Mouse (Mus musculus): ENCODE measurements around the gene Il6st. TPM values are rescaled to one million over a fixed set of nuclear protein-coding genes. Genes with fewer than 3 reads are reported as not detected.

Gene Il6st
- polyA plus RNA-seq, 1 experiment from 2014 or later = 4.3 TPM

DNA sequence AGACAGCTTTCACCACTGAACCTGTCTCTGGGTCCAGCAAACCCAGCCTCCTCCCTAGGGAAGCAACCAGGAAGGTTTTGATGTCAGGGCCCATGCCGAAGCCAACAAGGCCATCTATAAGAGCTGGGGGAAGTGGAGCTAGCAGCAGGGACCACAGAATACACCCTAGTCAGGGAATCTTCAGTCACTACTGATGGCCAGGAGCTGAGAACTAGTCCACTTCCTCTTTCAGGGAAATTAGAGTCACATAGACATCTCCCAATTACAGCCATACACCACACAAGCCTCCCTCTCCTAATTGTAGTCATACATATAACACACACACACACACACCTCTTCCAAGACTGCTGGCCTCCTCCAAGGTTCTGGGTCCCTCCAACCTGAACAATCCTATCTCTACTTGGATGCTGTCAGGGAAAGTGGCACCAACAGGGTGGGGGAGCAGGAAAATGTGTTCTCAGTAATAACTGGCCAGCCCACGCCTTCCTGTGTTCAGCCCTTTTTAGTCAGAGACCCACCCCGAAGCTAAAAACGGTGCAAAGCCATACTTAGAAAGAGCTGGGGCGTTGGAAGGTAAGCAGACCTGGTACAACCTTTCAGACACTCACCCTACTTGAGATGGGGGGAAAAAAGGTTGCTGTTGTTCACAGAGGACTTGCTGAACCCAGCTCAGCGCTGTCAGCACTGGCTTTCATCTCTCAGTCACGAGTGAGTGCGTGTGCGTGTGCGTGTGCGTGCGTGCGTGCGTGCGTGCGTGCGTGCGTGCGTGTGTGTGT is 46.8 kb downstream of the Il6st start:
- no peak overlapping the region for H3K4me3 ChIP-seq (replicated peaks)
- WGBS (ENCODE audit: insufficient replicate concordance) = 81% methylated on average over 19 of the region's 19 CpGs
- H3K36me3 ChIP-seq = 0 out of 2 replicates have a peak, but pooled peaks cover 4% of the 10 kb centered on the region
- no peak for ATAC-seq (ENCODE audit: low read depth)
- no peak for DNase-seq
- H3K27ac ChIP-seq = no peak overlapping the region
- no peak overlapping the region for H3K9ac ChIP-seq
- no peaks in the 10 kb centered on the region for H3K4me1 ChIP-seq (replicated peaks)
- no peak overlapping the region for H3K4me2 ChIP-seq
- no peaks in the 10 kb centered on the region for H3K27me3 ChIP-seq
- no peaks in the 10 kb centered on the region for H3K9me3 ChIP-seq (replicated peaks)

DNA sequence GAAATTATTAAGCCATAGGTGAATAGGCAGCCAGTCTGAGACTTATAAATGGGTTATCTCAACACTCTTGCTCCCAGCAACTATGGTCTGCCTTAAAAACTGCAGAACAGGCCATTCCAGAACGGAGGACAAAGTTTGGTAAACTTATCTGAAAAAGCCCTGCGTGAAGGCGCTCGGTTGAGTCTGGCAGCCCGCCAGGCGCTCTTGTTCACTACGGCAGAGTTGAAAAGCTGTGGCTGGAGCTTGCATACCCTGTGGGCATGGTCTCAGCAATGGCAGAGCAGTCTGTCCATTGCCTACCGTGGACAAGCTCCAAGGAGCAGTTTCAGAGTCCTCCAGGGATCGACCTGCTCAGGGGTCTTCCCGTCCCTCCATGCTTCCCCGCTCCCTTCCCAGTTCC is 47.4 kb downstream of the Il6st start:
- ATAC-seq (ENCODE audit: low read depth) (no peak), DNase-seq (no peak)
- no peaks in the 10 kb centered on the region for H3K9me3 ChIP-seq (replicated peaks)

DNA sequence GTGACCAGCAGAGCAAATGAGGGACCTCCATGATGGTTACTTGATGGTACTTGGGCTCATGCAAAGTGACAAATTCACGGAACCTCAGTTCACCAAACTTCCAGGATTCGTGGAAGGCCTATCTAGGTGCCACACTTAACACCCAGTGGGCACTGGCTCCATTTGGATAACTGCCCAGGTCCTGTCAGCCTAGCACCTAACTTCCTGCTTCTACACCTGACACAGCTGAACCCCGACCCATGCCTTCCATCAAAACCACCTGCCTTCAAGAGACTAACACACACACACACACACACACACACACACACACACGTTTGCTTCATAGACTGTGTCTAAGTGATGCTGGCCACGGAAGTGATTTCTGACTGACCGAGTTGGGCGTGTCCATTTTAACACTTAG is 47.9 kb downstream of the Il6st start:
- Histone ChIP-seq H3K27me3 (no peaks in the 10 kb centered on the region), H3K9me3 (replicated peaks) (no peaks in the 10 kb centered on the region), H3K4me2 (no peak overlapping the region), H3K9ac (no peak overlapping the region), H3K36me3 (0 out of 2 replicates have a peak, but pooled peaks cover 4% of the 10 kb centered on the region), H3K4me3 (replicated peaks) (no peak overlapping the region), H3K4me1 (replicated peaks) (no peaks in the 10 kb centered on the region), H3K27ac (no peak overlapping the region)
- DNase-seq (no peak), ATAC-seq (ENCODE audit: low read depth) (no peak)
- 68% methylated on average over 7 of the region's 7 CpGs for WGBS (ENCODE audit: insufficient replicate concordance)

More for the DNA sequence above, 47.4 kb downstream of the Il6st start:
- WGBS (ENCODE audit: insufficient replicate concordance) = 71% methylated on average over 11 of the region's 11 CpGs
- no peaks in the 10 kb centered on the region for H3K27me3 ChIP-seq
- no peak overlapping the region for H3K27ac ChIP-seq
- no peak overlapping the region for H3K4me2 ChIP-seq
- H3K4me1 ChIP-seq (replicated peaks) = no peaks in the 10 kb centered on the region
- 0 out of 2 replicates have a peak, but pooled peaks cover 4% of the 10 kb centered on the region for H3K36me3 ChIP-seq
- H3K9ac ChIP-seq = no peak overlapping the region
- H3K4me3 ChIP-seq (replicated peaks) = no peak overlapping the region

DNA sequence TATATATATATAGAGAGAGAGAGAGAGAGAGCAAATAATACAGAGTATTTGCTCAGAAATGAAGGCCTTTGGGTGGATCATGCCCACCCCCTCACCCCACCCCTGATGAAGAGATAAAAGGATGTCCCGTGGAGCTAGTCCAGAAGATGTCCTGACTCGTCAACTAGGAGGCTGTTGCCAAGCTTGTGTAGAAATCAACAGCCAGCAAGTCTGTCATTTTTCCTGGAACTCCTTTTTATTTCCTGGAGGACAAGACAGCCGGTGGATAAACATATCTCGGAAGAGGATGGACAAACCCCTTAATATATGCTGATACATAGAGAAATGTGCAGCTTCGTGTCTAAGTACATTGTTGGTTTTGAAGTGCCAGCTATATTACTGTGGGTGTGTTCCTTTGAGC is 49.0 kb downstream of the Il6st start:
- DNase-seq = no peak
- WGBS (ENCODE audit: insufficient replicate concordance) = 58% methylated on average over 5 of the region's 5 CpGs
- H3K27ac ChIP-seq = no peak overlapping the region

DNA sequence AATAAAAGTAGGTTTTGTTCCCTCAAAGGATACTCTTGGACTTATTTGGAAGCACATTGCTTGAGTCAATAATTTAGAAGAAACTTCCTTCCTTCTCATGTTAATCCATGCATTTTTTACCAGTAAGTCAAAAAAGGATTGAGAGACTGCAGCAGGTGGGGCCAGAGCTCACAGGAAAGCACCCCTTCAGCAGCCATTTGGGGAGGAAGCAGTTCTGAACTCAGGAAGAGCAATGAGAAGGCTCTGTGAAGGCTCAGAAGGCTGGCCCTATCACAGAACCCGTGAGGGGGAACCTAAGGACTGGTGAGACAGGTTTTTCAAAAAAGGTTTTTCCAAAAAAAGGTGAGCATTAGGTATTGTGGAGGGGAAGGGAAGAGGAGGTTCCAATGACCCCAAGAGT is 50.7 kb downstream of the Il6st start:
- Histone ChIP-seq H3K9ac (no peak overlapping the region), H3K9me3 (replicated peaks) (no peaks in the 10 kb centered on the region), H3K36me3 (no peaks in the 10 kb centered on the region), H3K27me3 (no peaks in the 10 kb centered on the region), H3K4me1 (replicated peaks) (no peaks in the 10 kb centered on the region), H3K4me3 (replicated peaks) (no peak overlapping the region), H3K27ac (no peak overlapping the region), H3K4me2 (no peak overlapping the region)
- ATAC-seq (ENCODE audit: low read depth) = no peak
- DNase-seq = no peak
- WGBS (ENCODE audit: insufficient replicate concordance) = 28% methylated on average over 1 of the region's 1 CpGs

More for the DNA sequence above, 49.0 kb downstream of the Il6st start:
- ATAC-seq (ENCODE audit: low read depth) = no peak
- Histone ChIP-seq H3K9ac (no peak overlapping the region), H3K36me3 (no peaks in the 10 kb centered on the region), H3K27me3 (no peaks in the 10 kb centered on the region), H3K4me2 (no peak overlapping the region), H3K4me1 (replicated peaks) (no peaks in the 10 kb centered on the region), H3K4me3 (replicated peaks) (no peak overlapping the region), H3K9me3 (replicated peaks) (no peaks in the 10 kb centered on the region)

DNA sequence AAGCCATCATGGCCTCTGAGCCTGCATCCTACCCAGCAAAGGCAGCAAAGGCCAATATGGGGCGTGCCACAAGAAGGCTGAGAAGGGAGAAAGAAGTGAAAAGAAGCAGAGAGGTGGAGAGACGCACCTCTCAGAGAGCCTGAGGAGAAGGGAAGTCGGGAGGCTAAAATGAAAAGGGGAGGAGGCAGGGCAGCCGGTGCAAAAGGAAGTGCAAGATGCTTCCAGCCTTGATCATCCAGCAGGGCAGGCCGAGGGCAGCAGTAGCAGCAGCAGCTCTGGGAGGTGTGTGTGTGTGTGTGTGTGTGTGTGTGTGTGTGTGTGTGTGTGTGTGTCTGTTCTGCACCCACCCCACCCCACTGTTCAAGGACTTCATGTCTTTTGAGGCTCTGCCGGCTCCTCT is 58.4 kb downstream of the Il6st start:
- ATAC-seq (ENCODE audit: low read depth) = no peak
- H3K9me3 ChIP-seq (replicated peaks) = no peaks in the 10 kb centered on the region
- 29% methylated on average over 6 of the region's 6 CpGs for WGBS (ENCODE audit: insufficient replicate concordance)

DNA sequence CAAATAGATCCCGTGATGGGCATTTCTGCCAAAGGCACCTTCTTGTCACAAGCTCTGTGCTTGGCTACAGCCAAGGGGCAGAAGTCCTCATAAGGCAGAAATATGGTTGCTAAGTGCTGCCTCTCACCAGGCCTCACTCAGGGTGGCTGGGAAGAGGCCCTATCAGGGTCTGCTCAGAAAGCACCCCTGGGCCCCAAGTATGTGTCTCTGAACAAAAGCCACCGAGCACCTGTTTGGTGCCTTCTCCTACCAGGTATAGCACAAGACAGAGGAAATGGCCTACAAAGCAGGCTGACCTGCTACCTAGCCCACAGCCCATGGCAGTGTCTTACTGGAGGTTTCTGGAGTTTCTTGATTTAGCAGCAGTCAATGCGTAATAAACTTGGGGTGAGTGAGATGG is 59.0 kb downstream of the Il6st start:
- Histone ChIP-seq H3K27me3 (no peaks in the 10 kb centered on the region), H3K9ac (no peak overlapping the region), H3K4me2 (no peak overlapping the region), H3K27ac (no peak overlapping the region), H3K9me3 (replicated peaks) (no peaks in the 10 kb centered on the region), H3K4me3 (replicated peaks) (no peak overlapping the region), H3K36me3 (no peaks in the 10 kb centered on the region), H3K4me1 (replicated peaks) (no peaks in the 10 kb centered on the region)
- no peak for ATAC-seq (ENCODE audit: low read depth)
- 71% methylated on average over 3 of the region's 3 CpGs for WGBS (ENCODE audit: insufficient replicate concordance)
- DNase-seq = no peak

More for the DNA sequence above, 58.4 kb downstream of the Il6st start:
- no peak for DNase-seq
- Histone ChIP-seq H3K27ac (no peak overlapping the region), H3K4me3 (replicated peaks) (no peak overlapping the region), H3K9ac (no peak overlapping the region), H3K4me2 (no peak overlapping the region), H3K4me1 (replicated peaks) (no peaks in the 10 kb centered on the region), H3K36me3 (no peaks in the 10 kb centered on the region), H3K27me3 (no peaks in the 10 kb centered on the region)

DNA sequence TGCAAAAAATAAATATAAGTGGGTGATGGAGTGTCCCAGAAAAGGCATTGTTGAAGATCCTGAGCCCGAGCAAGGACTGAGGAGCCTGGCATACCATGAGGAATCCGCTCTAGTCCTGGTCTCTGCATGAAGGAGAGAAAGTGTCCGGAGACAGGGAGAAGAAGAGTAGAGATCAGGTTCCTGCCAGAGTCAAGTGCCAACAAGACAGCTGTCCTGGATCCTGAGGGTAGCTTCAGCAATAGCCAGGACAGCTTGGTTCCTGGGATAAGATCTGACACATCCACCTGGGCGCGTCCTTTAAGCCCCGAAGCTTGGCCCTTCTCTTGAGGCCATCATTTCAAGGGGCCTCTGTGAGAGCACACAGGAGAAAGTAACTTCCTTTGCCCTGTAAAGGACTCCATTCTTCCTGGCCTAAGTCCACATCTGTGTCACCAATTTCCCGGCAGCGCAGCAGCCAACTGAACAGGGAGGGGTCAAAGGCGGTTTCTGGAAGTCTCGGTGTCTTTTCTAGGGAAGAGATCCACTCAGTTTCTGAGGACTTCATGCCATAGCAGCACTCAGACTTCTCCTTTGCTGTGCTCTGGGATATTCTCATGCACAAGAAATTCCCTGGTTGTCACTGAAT is 59.6 kb downstream of the Il6st start:
- Histone ChIP-seq H3K4me2 (no peak overlapping the region), H3K36me3 (no peaks in the 10 kb centered on the region), H3K27me3 (no peaks in the 10 kb centered on the region), H3K9me3 (replicated peaks) (no peaks in the 10 kb centered on the region), H3K4me1 (replicated peaks) (no peaks in the 10 kb centered on the region), H3K4me3 (replicated peaks) (no peak overlapping the region), H3K27ac (no peak overlapping the region), H3K9ac (no peak overlapping the region)
- WGBS (ENCODE audit: insufficient replicate concordance) = 79% methylated on average over 10 of the region's 10 CpGs
- DNase-seq = no peak
- ATAC-seq (ENCODE audit: low read depth) = no peak

DNA sequence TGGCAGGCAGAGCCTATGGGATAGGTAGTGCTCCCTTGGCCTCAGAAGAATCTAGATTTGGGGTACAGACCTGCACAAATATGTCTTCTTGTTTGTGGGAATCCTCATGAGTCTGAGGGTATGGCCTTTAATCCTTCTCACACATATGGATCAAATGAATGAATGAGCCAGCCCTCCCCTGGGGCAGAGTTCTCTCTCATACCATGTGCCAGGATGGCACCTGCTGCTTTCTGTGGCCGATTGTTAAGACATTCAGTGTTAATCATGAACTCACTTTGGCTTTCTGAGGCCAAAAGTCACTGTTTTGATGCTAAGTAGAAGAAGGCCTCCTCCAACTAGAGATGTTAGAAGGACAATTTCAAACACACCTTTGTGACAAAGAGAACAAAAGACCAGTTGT is 63.3 kb downstream of the Il6st start:
- DNase-seq (no peak), ATAC-seq (ENCODE audit: low read depth) (no peak)
- H3K27me3 ChIP-seq = no peaks in the 10 kb centered on the region
- H3K27ac ChIP-seq = no peak overlapping the region
- H3K36me3 ChIP-seq = no peaks in the 10 kb centered on the region
- 45% methylated on average over 1 of the region's 1 CpGs for WGBS (ENCODE audit: insufficient replicate concordance)
- H3K4me1 ChIP-seq (replicated peaks) = no peaks in the 10 kb centered on the region
- H3K9me3 ChIP-seq (replicated peaks) = no peaks in the 10 kb centered on the region
- no peak overlapping the region for H3K4me2 ChIP-seq
- H3K4me3 ChIP-seq (replicated peaks) = no peak overlapping the region
- no peak overlapping the region for H3K9ac ChIP-seq

DNA sequence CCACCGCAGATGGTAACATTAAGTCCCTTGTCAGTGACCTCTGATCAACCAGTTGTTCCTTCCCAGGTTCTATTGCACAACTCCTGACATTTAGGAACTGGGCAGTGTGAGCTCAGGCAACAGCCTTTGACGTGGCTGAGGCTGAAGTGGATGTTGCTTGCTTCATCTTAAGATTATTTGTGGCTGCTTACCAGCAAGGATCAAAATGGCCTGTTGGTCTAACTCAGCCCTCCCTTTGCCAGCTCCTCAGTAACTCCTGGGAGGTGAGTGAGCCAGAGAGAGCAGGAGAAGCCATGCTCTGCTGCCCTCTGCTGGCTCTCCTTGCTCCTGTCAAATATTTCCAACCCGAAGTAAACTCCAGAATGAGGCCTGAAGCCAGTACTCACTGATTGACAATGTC is 66.0 kb downstream of the Il6st start:
- DNase-seq = peak; percentile 24
- Histone ChIP-seq H3K9ac (no peak overlapping the region), H3K4me1 (replicated peaks) (no peaks in the 10 kb centered on the region), H3K9me3 (replicated peaks) (no peaks in the 10 kb centered on the region), H3K36me3 (no peaks in the 10 kb centered on the region), H3K4me2 (no peak overlapping the region), H3K4me3 (replicated peaks) (no peak overlapping the region), H3K27me3 (no peaks in the 10 kb centered on the region), H3K27ac (no peak overlapping the region)
- 20% methylated on average over 3 of the region's 3 CpGs for WGBS (ENCODE audit: insufficient replicate concordance)
- no peak for ATAC-seq (ENCODE audit: low read depth)

DNA sequence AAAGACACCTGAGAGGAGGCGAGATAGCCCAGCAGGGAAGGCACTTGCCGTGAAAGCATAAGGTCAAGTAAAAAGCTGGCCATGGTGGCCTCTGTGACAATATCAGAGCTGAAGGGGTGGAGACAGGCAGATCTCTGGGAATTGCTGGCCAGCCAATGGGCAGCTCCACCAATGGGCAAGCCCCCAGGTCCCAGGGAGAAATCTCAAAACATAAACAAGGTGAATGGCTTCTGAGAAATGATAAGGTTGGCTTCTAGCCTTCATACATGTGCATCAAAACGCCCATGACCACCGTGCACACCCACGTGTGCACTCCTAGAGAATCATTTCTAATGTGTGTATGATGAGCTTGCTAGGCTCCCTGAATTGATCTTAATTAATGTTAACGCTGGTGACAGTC is 68.4 kb downstream of the Il6st start:
- Histone ChIP-seq H3K4me2 (no peak overlapping the region), H3K36me3 (no peaks in the 10 kb centered on the region), H3K4me3 (replicated peaks) (no peak overlapping the region), H3K27me3 (no peaks in the 10 kb centered on the region), H3K27ac (no peak overlapping the region), H3K4me1 (replicated peaks) (no peaks in the 10 kb centered on the region), H3K9me3 (replicated peaks) (no peaks in the 10 kb centered on the region), H3K9ac (no peak overlapping the region)
- DNase-seq = no peak
- 80% methylated on average over 6 of the region's 6 CpGs for WGBS (ENCODE audit: insufficient replicate concordance)
- no peak for ATAC-seq (ENCODE audit: low read depth)

DNA sequence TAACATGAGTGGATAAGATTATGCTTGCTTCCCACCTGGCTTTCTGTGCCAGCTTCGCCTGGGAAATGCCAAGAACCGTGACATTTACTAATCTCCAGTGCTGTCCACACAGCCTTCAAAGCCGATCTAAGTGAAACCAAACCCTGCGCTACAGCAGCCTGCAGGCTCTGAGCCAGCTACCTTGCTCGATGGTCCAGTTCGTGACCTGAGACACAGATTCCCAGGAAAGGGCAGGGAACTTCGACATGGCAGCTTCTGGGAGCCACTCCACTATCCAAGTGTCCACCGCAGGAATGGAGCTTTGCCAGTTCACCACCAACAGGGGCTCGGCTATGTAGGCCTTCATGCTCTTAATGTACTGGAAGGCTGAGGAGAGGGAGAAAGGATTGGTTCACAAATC is 69.7 kb downstream of the Il6st start:
- WGBS (ENCODE audit: insufficient replicate concordance) = 69% methylated on average over 9 of the region's 9 CpGs
- no peaks in the 10 kb centered on the region for H3K9me3 ChIP-seq (replicated peaks)

More for the DNA sequence above, 69.7 kb downstream of the Il6st start:
- H3K36me3 ChIP-seq = no peaks in the 10 kb centered on the region
- no peaks in the 10 kb centered on the region for H3K27me3 ChIP-seq
- no peak overlapping the region for H3K4me3 ChIP-seq (replicated peaks)
- no peaks in the 10 kb centered on the region for H3K4me1 ChIP-seq (replicated peaks)
- H3K4me2 ChIP-seq = no peak overlapping the region
- H3K27ac ChIP-seq = no peak overlapping the region
- DNase-seq (no peak), ATAC-seq (ENCODE audit: low read depth) (no peak)
- H3K9ac ChIP-seq = no peak overlapping the region
